Mouse (Mus musculus) stomach, embryonic 15.5 days (tissue): ENCODE results near the gene Rexo5. TPM values are rescaled to one million over a fixed set of nuclear protein-coding genes. Genes with fewer than 3 reads are reported as not detected.

Experiments used
- ATAC-seq: fragments of 200-750 bp; cut with Nextera tagmentation; 2 replicates; pipeline ENCODE4 v1.8.0; 2017; ENCODE audit warnings: low read depth, moderate number of reproducible peaks, moderate TSS enrichment; ENCODE audit not compliant: insufficient read depth, low FRiP score
- H3K27ac ChIP-seq: fragments of 300-500 bp; sonication (generic); 2 replicates; pipeline ENCODE4 v1.5.1; 2015; ENCODE audit warnings: mild to moderate bottlenecking, inconsistent platforms
- H3K27me3 ChIP-seq: fragments of 300-500 bp; sonication (generic); replicated peaks from 2 replicates; pipeline ENCODE4 v1.6.1; 2015; ENCODE audit warnings: inconsistent platforms
- H3K36me3 ChIP-seq: fragments of 300-500 bp; sonication (generic); 2 replicates; pipeline ENCODE4 v1.6.1; 2015; ENCODE audit warnings: inconsistent platforms
- H3K4me1 ChIP-seq: fragments of 300-500 bp; sonication (generic); 2 replicates; pipeline ENCODE4 v1.6.1; 2015; ENCODE audit warnings: inconsistent platforms
- H3K4me2 ChIP-seq: fragments of 300-500 bp; sonication (generic); 2 replicates; pipeline ENCODE4 v1.6.1; 2015; ENCODE audit warnings: mild to moderate bottlenecking, inconsistent platforms
- H3K4me3 ChIP-seq: fragments of 300-500 bp; sonication (generic); replicated peaks from 2 replicates; pipeline ENCODE4 v1.5.1; 2015; ENCODE audit warnings: inconsistent platforms
- H3K9ac ChIP-seq: fragments of 300-500 bp; sonication (generic); 2 replicates; pipeline ENCODE4 v1.6.1; 2015; ENCODE audit warnings: inconsistent platforms
- H3K9me3 ChIP-seq: fragments of 300-500 bp; sonication (generic); 2 replicates; pipeline ENCODE4 v1.6.1; 2016; ENCODE audit warnings: inconsistent platforms
- WGBS: fragments of 180-500 bp; shearing (Covaris S2); methylation state at CpG from one replicate; pipeline ENCODE4 v1.1.7; 2015; 5-methylcytosine and 5-hydroxymethylcytosine counted together
- polyA plus RNA-seq: library from polyadenylated mRNA; unstranded; fragments of >200 nt; fragmentation: Nextera tagmentation; extraction: Ambion mirVana; gene quantifications from 2 replicates; pipeline ENCODE4 v1.2.1, GENCODE M21; 2015

Gene Rexo5
- polyA plus RNA-seq, 1 experiment from 2014 or later, result 20.7 TPM

DNA sequence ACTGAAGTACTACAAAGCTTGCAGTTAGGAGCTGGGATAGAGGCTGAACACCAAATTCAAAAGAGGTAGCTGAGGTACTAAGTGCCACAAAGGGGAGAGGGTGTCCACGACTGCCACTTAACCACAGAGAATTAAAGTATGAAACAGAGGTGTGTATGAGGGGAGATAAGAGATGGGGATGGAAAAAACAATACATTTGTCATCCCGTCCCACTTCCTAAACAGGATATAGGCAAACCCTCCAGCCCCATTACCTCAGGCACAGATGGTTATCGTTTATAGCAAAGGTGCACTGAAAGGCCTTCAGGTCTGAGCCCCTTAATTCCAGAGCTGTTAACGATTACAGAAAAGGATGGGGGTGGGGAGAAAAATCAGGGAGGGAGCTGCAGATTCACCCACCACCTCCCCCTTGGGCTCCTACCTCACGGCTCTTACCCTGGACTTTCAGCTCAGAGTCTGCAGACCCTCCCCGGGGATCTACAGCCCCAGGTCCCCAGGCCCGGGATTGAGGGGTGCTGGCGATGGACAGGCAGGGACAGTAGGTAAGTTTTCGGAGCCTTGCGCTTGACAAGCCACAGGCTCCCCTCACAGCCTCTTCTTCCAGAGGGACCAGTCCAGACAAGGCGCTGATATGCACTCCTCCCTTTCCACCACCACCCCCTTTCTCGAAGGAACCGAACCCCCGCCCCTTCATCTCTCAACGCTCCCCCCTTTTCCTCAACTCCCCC is 101.2 kb downstream of the Rexo5 start:
- Histone ChIP-seq H3K4me1 (no peaks in the 10 kb centered on the region), H3K4me3 (peak overlapping the region; percentile 76), H3K27ac (peak overlapping the region; percentile 95), H3K9me3 (no peaks in the 10 kb centered on the region), H3K4me2 (peak overlapping the region; percentile 85), H3K9ac (peak overlapping the region; percentile 58), H3K36me3 (no peaks in the 10 kb centered on the region), H3K27me3 (no peaks in the 10 kb centered on the region)
- WGBS, result 1% methylated on average over 15 of the region's 15 CpGs
- ATAC-seq, result no peak; the same call in 1 of the 2 replicates

- Histone ChIP-seq H3K9ac (peak within 1 kb of the TSS; percentile 58), H3K27ac (peak within 1 kb of the TSS; percentile 95), H3K4me3 (peak within 1 kb of the TSS; percentile 76), H3K27me3 (no peaks in the 10 kb centered on the region), H3K36me3 (no peaks in the 10 kb centered on the region), H3K9me3 (no peaks in the 10 kb centered on the region), H3K4me2 (peak within 1 kb of the TSS; percentile 85), H3K4me1 (no peaks in the 10 kb centered on the region)
- peak; percentile 99 for ATAC-seq
- WGBS, result under 1% methylated on average over 63 of the region's 63 CpGs
Observed at GRCm38 (mm10) chr7:119895639-119896512, 102.1 kb downstream of the Rexo5 start, which contains the start of the genes Lyrm1 and Dcun1d3. Gene Lyrm1 (plus strand): TSS chr7:119895861. Gene Dcun1d3 (minus strand): TSS chr7:119896298.

GRCm38 (mm10) chr7:119897521-119898109 is 103.8 kb downstream of the Rexo5 start:
- no peaks in the 10 kb centered on the region for H3K27me3 ChIP-seq
- no peak overlapping the region for H3K9ac ChIP-seq
- no peak for ATAC-seq
- no peak overlapping the region for H3K27ac ChIP-seq
- no peaks in the 10 kb centered on the region for H3K4me1 ChIP-seq
- H3K4me3 ChIP-seq, result no peak overlapping the region
- H3K4me2 ChIP-seq, result no peak overlapping the region
- 91% methylated on average over 8 of the region's 8 CpGs for WGBS
- H3K9me3 ChIP-seq, result no peaks in the 10 kb centered on the region
- H3K36me3 ChIP-seq, result no peaks in the 10 kb centered on the region

DNA sequence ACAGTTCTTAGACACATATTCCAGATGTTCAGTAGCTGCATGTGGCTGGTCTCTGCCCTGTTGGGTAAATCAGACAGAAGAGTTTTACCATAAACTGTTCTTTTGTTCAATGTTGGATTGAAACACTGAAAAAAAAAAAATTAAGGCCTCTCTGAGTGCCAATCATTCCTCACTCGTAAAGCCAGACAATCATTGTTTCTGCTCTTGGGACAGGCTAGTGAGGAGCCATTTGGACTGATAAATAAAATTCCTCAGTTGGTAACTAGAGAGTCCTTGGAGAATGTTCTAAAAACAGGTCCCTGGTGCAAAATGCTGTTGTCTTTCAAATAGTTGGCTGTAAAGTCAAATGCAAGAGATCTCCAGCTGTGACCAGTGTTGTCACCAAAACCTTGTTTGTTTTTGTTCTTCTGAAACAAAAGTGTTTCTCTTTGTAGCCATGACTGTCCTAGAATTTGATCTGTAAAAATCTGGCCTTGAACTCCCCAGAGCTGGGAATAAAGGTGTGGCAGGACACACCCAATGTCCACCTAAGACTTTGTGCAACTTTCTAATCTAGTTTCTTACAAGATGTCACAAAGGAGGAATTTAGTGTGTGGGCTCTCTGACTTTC is 104.5 kb downstream of the Rexo5 start:
- no peaks in the 10 kb centered on the region for H3K9me3 ChIP-seq
- no peak overlapping the region for H3K27ac ChIP-seq
- 57% methylated on average over 1 of the region's 1 CpGs for WGBS
- no peak overlapping the region for H3K4me2 ChIP-seq
- no peaks in the 10 kb centered on the region for H3K36me3 ChIP-seq
- ATAC-seq, result no peak
- no peaks in the 10 kb centered on the region for H3K27me3 ChIP-seq
- H3K9ac ChIP-seq, result no peak overlapping the region
- H3K4me3 ChIP-seq, result no peak overlapping the region
- no peaks in the 10 kb centered on the region for H3K4me1 ChIP-seq

Other genes starting within 250 kb of the Rexo5 start
- gene Acsm2, start 239.7 kb upstream of the Rexo5 start, polyA plus RNA-seq, result not detected in 2 replicates
- 0.42 TPM in 1 of 2 replicates, not detected in the other for gene Acsm1, start 187.0 kb upstream of the Rexo5 start, polyA plus RNA-seq
- not detected in 2 replicates for gene Acsm4, start 104.0 kb upstream of the Rexo5 start, polyA plus RNA-seq
- 64.4 and 65.8 TPM in 2 replicates for gene Thumpd1, start 73.2 kb upstream of the Rexo5 start, polyA plus RNA-seq
- gene Acsm3, start 33.1 kb upstream of the Rexo5 start, polyA plus RNA-seq, result 9.6 and 15.6 TPM in 2 replicates
- gene Eri2, start 52 bp downstream of the Rexo5 start, polyA plus RNA-seq, result 19.2 and 20.0 TPM in 2 replicates
- 6.9 and 7.8 TPM in 2 replicates for gene Lyrm1, start 101.9 kb downstream of the Rexo5 start, polyA plus RNA-seq
- 9.0 and 9.8 TPM in 2 replicates for gene Dcun1d3, start 102.3 kb downstream of the Rexo5 start, polyA plus RNA-seq